Mouse (Mus musculus) cerebellum, adult 2 months (tissue): ENCODE results near the gene Capn10. TPM values are rescaled to one million over a fixed set of nuclear protein-coding genes. Genes with fewer than 3 reads are reported as not detected.
A peak's percentile ranks its signal among the peaks of the same experiment; 100 is the strongest.
"Not testable (repeated sequence)": the region's sequence is repeated elsewhere in the genome, so short reads cannot be mapped to it uniquely, and the experiment has no call there.

ENCODE experiments used
- DNase-seq, 2 experiments: peaks; one replicate each; pipeline ENCODE4 v3.0.0; 2021
- H3K27ac ChIP-seq: fragments of 200-500 bp; 2 replicates; pipeline ENCODE4 v1.5.1; 2012; ENCODE audit warnings: low read length, control low read depth, inconsistent platforms; ENCODE audit not compliant: insufficient read depth
- H3K27me3 ChIP-seq: fragments of 200-500 bp; 2 replicates; pipeline ENCODE4 v1.6.1; 2012; ENCODE audit warnings: inconsistent platforms, mild to moderate bottlenecking, low read length, moderate library complexity; ENCODE audit not compliant: control insufficient read depth, insufficient read depth
- H3K4me1 ChIP-seq: fragments of 200-500 bp; 2 replicates; pipeline ENCODE4 v1.6.1; 2011; ENCODE audit warnings: low read length; ENCODE audit not compliant: control insufficient read depth, insufficient read depth
- H3K4me3 ChIP-seq: fragments of 200-500 bp; replicated peaks from 2 replicates; pipeline ENCODE3; 2011; ENCODE audit warnings: mild to moderate bottlenecking, low read depth, low read length, control low read depth; ENCODE audit not compliant: insufficient read depth
- CTCF ChIP-seq: fragments of 200-500 bp; IDR thresholded peaks from 2 replicates; pipeline ENCODE4 v1.5.1; 2011; ENCODE audit warnings: low read depth, mild to moderate bottlenecking, control low read depth, low read length, moderate library complexity, borderline replicate concordance; ENCODE audit not compliant: insufficient read depth
- POLR2A ChIP-seq: fragments of 200-500 bp; IDR thresholded peaks from 2 replicates; pipeline ENCODE4 v1.6.1; 2011; ENCODE audit warnings: low read length, control low read depth, borderline replicate concordance; ENCODE audit not compliant: insufficient read depth
- WGBS: fragments of 180-500 bp; shearing (Covaris S2); methylation state at CpG from one replicate; pipeline ENCODE4 v1.1.7; 2018; 5-methylcytosine and 5-hydroxymethylcytosine counted together
- polyA plus RNA-seq: library from polyadenylated mRNA; depleted of rRNA; stranded (reverse); fragments of >200 nt; gene quantifications from 2 replicates; pipeline ENCODE4 v1.2.3, GENCODE M21; 2012

Capn10 gene
- polyA plus RNA-seq, 1 experiment: 44.5 TPM

DNA sequence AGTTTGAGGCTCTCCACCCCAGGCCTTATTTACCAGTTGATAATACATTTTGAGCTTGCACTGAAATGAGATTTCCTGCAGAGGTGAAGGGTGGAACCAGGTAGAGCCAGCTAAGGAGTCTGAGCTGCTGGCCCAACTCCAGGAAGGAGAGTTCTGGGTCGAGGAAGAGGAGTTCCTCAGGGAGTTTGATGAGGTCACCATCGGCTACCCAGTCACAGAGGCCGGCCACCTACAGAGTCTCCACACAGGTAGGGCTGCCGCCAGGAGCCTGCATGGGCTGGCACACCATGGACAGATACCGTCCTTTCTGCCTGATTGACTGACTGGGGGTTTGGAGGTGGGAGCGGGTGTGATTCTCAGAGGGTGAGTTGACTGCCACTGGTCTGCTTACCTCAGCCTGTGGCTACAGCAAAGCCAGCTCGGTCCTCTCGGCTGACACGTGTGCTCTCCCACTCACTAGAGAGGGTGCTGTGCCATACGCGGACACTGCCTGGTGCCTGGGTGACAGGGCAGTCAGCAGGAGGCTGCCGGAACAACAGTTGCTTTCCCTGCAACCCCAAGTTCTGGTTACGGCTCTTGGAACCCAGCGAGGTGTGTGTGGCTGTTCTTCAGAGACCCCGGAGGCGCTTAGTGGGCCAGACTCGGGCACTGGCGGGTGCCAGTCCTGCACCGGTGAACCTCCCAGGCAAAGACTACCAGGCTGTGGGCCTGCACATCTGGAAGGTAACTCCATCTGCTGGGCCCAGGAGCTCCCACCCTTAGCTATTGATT lies 9.2 kb downstream of the Capn10 start:
- no peak for DNase-seq
- Histone ChIP-seq H3K27me3 (no peaks in the 10 kb centered on the region), H3K4me1 (no peaks in the 10 kb centered on the region), H3K4me3 (no peak overlapping the region), H3K27ac (no peak overlapping the region)
- WGBS: 87% methylated on average over 19 of the region's 19 CpGs
- TF ChIP-seq CTCF (no peak), POLR2A (no peak)

- Histone ChIP-seq H3K27ac (no peak overlapping the region), H3K4me3 (no peak overlapping the region), H3K4me1 (no peaks in the 10 kb centered on the region), H3K27me3 (no peaks in the 10 kb centered on the region)
- no peak for TF ChIP-seq POLR2A
- TF ChIP-seq CTCF: no peak
- no peak for DNase-seq
- WGBS: 97% methylated on average over 3 of the region's 3 CpGs
Measured at GRCm38 (mm10) chr1:92947966-92948365, 13.8 kb downstream of the Capn10 start.

DNA sequence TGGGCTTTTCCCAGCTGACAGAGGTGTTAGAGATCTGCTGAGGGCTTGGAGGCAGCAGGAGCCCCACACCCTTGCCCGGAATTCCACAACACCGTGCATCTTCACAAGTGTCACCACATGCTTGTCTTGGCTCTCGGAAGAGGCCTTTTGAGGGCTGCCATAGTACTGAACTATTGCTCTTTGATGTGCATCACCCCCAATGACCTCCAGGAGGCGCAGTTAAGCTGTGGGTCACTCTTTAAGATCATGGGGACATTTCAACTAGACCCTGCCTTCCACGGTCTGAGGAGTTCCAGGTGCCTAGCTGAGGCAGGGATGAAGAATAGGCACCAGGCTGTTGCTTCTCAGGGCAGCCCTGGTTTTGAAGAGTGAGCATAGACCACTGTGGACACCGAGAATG lies 15.2 kb downstream of the Capn10 start:
- H3K27ac ChIP-seq: no peak overlapping the region
- DNase-seq: no peak
- TF ChIP-seq POLR2A (no peak), CTCF (peak; percentile 48; the same call in 1 of the 2 replicates)
- WGBS: 53% methylated on average over 6 of the region's 6 CpGs
- no peaks in the 10 kb centered on the region for H3K4me1 ChIP-seq
- H3K4me3 ChIP-seq: no peak overlapping the region
- H3K27me3 ChIP-seq: no peaks in the 10 kb centered on the region

DNA sequence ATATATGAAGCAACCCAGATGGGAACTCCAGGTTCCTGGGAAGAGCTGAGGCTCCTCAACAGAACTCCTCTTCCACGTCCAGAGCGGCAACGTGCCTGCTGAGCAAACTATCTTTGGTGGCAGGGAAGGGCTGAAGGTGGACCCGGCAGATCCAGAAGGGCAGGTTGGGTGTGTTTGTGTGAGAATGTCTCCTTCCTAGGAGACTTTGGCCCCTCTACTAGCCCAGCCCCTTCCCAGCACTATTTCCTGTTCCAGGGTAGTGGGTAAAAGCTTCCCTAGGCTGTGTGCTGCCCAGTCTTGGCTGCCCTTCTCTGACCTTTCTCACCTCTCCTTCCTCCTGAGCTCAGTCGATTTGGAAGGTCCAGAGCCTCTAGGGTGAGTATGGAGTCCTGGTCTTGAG lies 16.4 kb downstream of the Capn10 start, which contains the start of gene Gpr35:
Gene Gpr35 (plus strand): TSS at position 259 of the 400 bp plus-strand sequence.
- H3K27me3 ChIP-seq: no peaks in the 10 kb centered on the region
- no peak for DNase-seq
- 81% methylated on average over 5 of the region's 5 CpGs for WGBS

GRCm38 (mm10) chr1:92953641-92954040 lies 19.5 kb downstream of the Capn10 start:
- H3K27me3 ChIP-seq: no peaks in the 10 kb centered on the region
- no peak overlapping the region for H3K27ac ChIP-seq
- WGBS: 69% methylated on average over 2 of the region's 2 CpGs
- no peak overlapping the region for H3K4me3 ChIP-seq
- H3K4me1 ChIP-seq: no peaks in the 10 kb centered on the region
- TF ChIP-seq POLR2A: no peak
- no peak for TF ChIP-seq CTCF
- no peak for DNase-seq

More for the DNA sequence above, 16.4 kb downstream of the Capn10 start, which contains the start of gene Gpr35:
- TF ChIP-seq CTCF (no peak), POLR2A (no peak)
- Histone ChIP-seq H3K4me3 (no peak within 1 kb of the TSS), H3K27ac (no peak within 1 kb of the TSS), H3K4me1 (no peaks in the 10 kb centered on the region)

DNA sequence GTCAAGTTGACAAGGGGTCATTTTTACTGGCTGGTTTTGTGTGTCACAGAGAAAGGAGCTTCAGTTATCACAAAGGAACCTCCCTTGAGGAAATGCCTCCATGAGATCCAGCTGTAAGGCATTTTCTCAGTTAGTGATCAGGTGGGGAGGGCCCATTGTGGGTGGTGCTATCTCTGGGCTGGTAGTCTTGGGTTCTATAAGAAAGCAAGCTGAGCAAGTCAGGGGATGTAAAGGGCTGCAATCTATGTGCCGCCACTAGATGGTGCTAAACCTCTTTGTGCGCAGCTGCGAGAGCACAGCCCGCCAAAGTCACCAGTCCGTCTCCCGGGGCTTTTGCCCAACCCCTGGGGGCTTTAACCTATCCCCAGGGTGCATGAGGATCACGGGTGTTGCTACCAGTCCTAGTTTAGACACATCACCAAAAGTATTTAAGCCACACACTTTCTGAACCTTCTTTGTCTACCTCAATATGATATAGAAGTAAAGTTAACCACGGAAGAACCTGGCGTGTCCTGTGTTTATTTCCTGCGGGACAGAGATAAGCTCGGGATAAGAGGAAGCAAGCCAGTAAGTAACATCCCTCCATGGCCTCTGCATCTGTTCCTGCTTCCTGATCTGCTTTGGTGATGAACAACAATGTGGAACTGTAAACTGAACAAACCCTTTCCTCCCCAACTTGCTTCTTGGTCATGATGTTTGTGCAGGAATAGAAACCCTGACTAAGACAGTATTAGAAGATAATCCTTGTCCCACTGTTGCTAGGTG lies 22.6 kb downstream of the Capn10 start:
- peak; percentile 60 to 79 for DNase-seq
- peak; percentile 42; the same call in 1 of the 2 replicates for TF ChIP-seq CTCF
- H3K27me3 ChIP-seq, H3K4me1 ChIP-seq, H3K27ac ChIP-seq, H3K4me3 ChIP-seq: not testable (repeated sequence)
- 9% methylated on average over 11 of the region's 11 CpGs for WGBS

DNA sequence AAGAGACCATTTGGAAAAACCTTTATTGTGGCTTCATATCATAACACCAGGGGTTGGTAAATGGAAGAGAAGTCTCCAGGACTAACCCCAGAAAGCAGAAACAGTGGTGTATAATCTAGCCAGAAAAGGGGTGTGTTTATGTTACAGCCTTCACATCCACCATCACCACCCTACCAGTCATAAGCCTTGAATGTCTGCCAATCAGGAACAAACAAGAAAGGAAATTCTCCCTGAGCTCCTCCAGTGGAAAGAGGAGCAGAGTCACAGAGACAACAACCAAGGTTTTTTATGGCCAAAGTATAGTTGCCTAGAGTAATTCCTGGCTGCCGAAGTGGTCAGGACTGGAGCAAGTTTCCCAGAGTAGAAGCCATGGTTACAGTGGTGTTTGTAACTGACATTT lies 24.8 kb downstream of the Capn10 start:
- TF ChIP-seq CTCF (no peak), POLR2A (no peak)
- DNase-seq: no peak
- no peak overlapping the region for H3K4me3 ChIP-seq

DNA sequence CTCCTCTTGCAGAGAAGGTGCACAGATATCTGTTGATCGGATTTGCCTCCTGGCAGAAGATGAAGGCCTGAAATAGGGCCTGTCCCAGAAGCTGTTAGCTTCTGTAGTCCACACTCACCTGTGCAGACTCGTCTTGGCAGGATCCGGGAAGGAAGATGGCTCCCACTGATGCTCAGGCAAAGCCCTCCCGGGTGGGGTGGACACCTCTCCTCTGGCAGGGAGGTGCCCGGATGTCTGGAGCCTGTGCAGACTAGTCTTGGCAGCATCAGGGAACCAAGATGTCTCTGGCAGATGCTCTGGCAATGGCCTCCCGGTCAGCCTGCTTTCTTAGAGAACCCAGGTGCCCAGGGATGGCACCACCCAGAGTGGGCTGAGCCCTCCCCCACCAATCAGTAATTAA lies 36.6 kb downstream of the Capn10 start:
- H3K4me1 ChIP-seq, H3K4me3 ChIP-seq, DNase-seq, H3K27ac ChIP-seq, H3K27me3 ChIP-seq: not testable (repeated sequence)
- 55% methylated on average over 6 of the region's 6 CpGs for WGBS

More for the DNA sequence above, 24.8 kb downstream of the Capn10 start:
- Histone ChIP-seq H3K27me3 (no peaks in the 10 kb centered on the region), H3K27ac (no peak overlapping the region), H3K4me1 (no peaks in the 10 kb centered on the region)
- WGBS: 69% methylated on average over 1 of the region's 1 CpGs
